Mouse (Mus musculus) heart, embryonic 14.5 days (tissue): Measurements from ENCODE around the gene Tnni1. TPM values are rescaled to one million over a fixed set of nuclear protein-coding genes. Genes with fewer than 3 reads are reported as not detected.
A peak's percentile ranks its signal among the peaks of the same experiment; 100 is the strongest.

ENCODE experiments used
- ATAC-seq: fragments of 200-750 bp; cut with Nextera tagmentation; 2 replicates; pipeline ENCODE4 v1.8.0; 2017; ENCODE audit warnings: low read depth, moderate TSS enrichment; ENCODE audit not compliant: insufficient number of reproducible peaks, insufficient read depth, low FRiP score
- H3K27ac ChIP-seq, 2 experiments: fragments of 200-500 bp in 1 of 2; fragments of 300-500 bp in 1 of 2; sonication (generic) in 1 of 2; replicated peaks in 1 of 2; 2 replicates each; pipeline ENCODE4 v1.5.1; 2012 to 2014; ENCODE audit warnings: low read depth in 2 of 2, low read length in 2 of 2, control low read depth in 1 of 2, mild to moderate bottlenecking in 1 of 2, mixed read lengths in 1 of 2; ENCODE audit not compliant: control insufficient read depth in 1 of 2, insufficient read depth in 1 of 2
- H3K27me3 ChIP-seq: fragments of 300-500 bp; sonication (generic); 2 replicates; pipeline ENCODE4 v1.6.1; 2014; ENCODE audit warnings: mild to moderate bottlenecking, low read length, control low read depth; ENCODE audit not compliant: control insufficient read depth, insufficient read depth
- H3K36me3 ChIP-seq: fragments of 300-500 bp; sonication (generic); 2 replicates; pipeline ENCODE4 v1.6.1; 2014; ENCODE audit warnings: mild to moderate bottlenecking, control low read depth, low read length, mixed read lengths; ENCODE audit not compliant: control insufficient read depth, insufficient read depth
- H3K4me1 ChIP-seq, 2 experiments: fragments of 200-500 bp in 1 of 2; fragments of 300-500 bp in 1 of 2; sonication (generic) in 1 of 2; 2 replicates each; pipeline ENCODE4 v1.6.1; 2012 to 2014; ENCODE audit warnings: low read length in 2 of 2, control low read depth in 1 of 2, mixed read lengths in 1 of 2; ENCODE audit not compliant: control insufficient read depth in 2 of 2, insufficient read depth in 2 of 2
- H3K4me2 ChIP-seq: fragments of 300-500 bp; sonication (generic); 2 replicates; pipeline ENCODE4 v1.6.1; 2014; ENCODE audit warnings: mild to moderate bottlenecking, low read length
- H3K4me3 ChIP-seq, 2 experiments: fragments of 200-500 bp in 1 of 2; fragments of 300-500 bp in 1 of 2; sonication (generic) in 1 of 2; 2 replicates each; pipeline ENCODE4 v1.5.1; 2012 to 2014; ENCODE audit warnings: low read length in 2 of 2, mild to moderate bottlenecking in 2 of 2, control low read depth in 1 of 2, low read depth in 1 of 2, moderate library complexity in 1 of 2; ENCODE audit not compliant: control insufficient read depth in 1 of 2, insufficient read depth in 1 of 2
- H3K9ac ChIP-seq: fragments of 300-500 bp; sonication (generic); 2 replicates; pipeline ENCODE4 v1.6.1; 2014; ENCODE audit warnings: mild to moderate bottlenecking, low read length
- H3K9me3 ChIP-seq: fragments of 300-500 bp; sonication (generic); 2 replicates; pipeline ENCODE4 v1.6.1; 2016; ENCODE audit warnings: low read length, control low read depth; ENCODE audit not compliant: control insufficient read depth
- WGBS: fragments of 180-500 bp; shearing (Covaris S2); extraction: QIAGEN DNeasy Blood & Tissue Kit; methylation state at CpG from one replicate; pipeline ENCODE4 v1.1.7; 2014; 5-methylcytosine and 5-hydroxymethylcytosine counted together
- polyA plus RNA-seq: library from polyadenylated mRNA; unstranded; fragments of >200 nt; fragmentation: Nextera tagmentation; extraction: Ambion mirVana; gene quantifications from 2 replicates; pipeline ENCODE4 v1.2.1, GENCODE M21; 2014

The Tnni1 gene
- polyA plus RNA-seq, 1 experiment from 2014 or later, result 5,035 TPM

GRCm38 (mm10) chr1:135812205-135812604, 33.0 kb downstream of the Tnni1 start:
- Histone ChIP-seq H3K9me3 (no peaks in the 10 kb centered on the region), H3K36me3 (peaks cover 44% of the 10 kb centered on the region), H3K4me3 (no peak overlapping the region), H3K27me3 (no peaks in the 10 kb centered on the region), H3K27ac (peak overlapping the region; percentile 74 to 85), H3K9ac (peak overlapping the region; percentile 44; the same call in 1 of the 2 replicates), H3K4me1 (peaks cover 22 to 40% of the 10 kb centered on the region in 2 experiments), H3K4me2 (no peak overlapping the region)
- 31% methylated on average over 3 of the region's 3 CpGs for WGBS
- ATAC-seq, result no peak

GRCm38 (mm10) chr1:135812618-135813017, 33.4 kb downstream of the Tnni1 start:
- H3K4me2 ChIP-seq, result no peak overlapping the region
- 14% methylated on average over 2 of the region's 2 CpGs for WGBS
- H3K9me3 ChIP-seq, result no peaks in the 10 kb centered on the region
- ATAC-seq, result peak; percentile 28; the same call in 1 of the 2 replicates
- H3K27ac ChIP-seq, result peak overlapping the region; percentile 74 to 85
- no peak overlapping the region for H3K4me3 ChIP-seq
- H3K36me3 ChIP-seq, result peaks cover 40% of the 10 kb centered on the region
- H3K27me3 ChIP-seq, result peaks cover under 1% of the 10 kb centered on the region
- peaks cover 22 to 36% of the 10 kb centered on the region in 2 experiments for H3K4me1 ChIP-seq
- H3K9ac ChIP-seq, result peak overlapping the region; percentile 44; the same call in 1 of the 2 replicates

- Histone ChIP-seq H3K27me3 (peaks cover 5% of the 10 kb centered on the region), H3K9ac (peak overlapping the region; percentile 44; the same call in 1 of the 2 replicates), H3K4me3 (no peak overlapping the region), H3K36me3 (peaks cover 36% of the 10 kb centered on the region), H3K4me1 (peaks cover 22 to 33% of the 10 kb centered on the region in 2 experiments), H3K9me3 (no peaks in the 10 kb centered on the region), H3K4me2 (no peak overlapping the region), H3K27ac (peak overlapping the region; percentile 74 to 85)
- ATAC-seq, result peak; percentile 15; the same call in 1 of the 2 replicates
- 48% methylated on average over 4 of the region's 4 CpGs for WGBS
Observed at GRCm38 (mm10) chr1:135813071-135813470, 33.8 kb downstream of the Tnni1 start.

- H3K4me1 ChIP-seq, result peaks cover 23 to 36% of the 10 kb centered on the region in 2 experiments
- H3K27ac ChIP-seq, result peak overlapping the region in 1 of 2 experiments; percentile 85; a peak in 2 of 4 replicates
- peaks cover 6% of the 10 kb centered on the region for H3K27me3 ChIP-seq
- no peak overlapping the region for H3K4me3 ChIP-seq
- no peak overlapping the region for H3K9ac ChIP-seq
- no peak for ATAC-seq
- peaks cover 28% of the 10 kb centered on the region for H3K36me3 ChIP-seq
- H3K4me2 ChIP-seq, result no peak overlapping the region
- no peaks in the 10 kb centered on the region for H3K9me3 ChIP-seq
- WGBS, result 82% methylated on average over 5 of the region's 5 CpGs
Observed at GRCm38 (mm10) chr1:135813687-135814395, 34.6 kb downstream of the Tnni1 start.

- no peak overlapping the region for H3K9ac ChIP-seq
- ATAC-seq, result no peak
- H3K36me3 ChIP-seq, result peaks cover 21% of the 10 kb centered on the region
- no peak overlapping the region for H3K4me2 ChIP-seq
- peaks cover 9% of the 10 kb centered on the region for H3K27me3 ChIP-seq
- H3K27ac ChIP-seq, result no peak overlapping the region
- H3K4me3 ChIP-seq, result no peak overlapping the region
- peaks cover 27 to 40% of the 10 kb centered on the region in 2 experiments for H3K4me1 ChIP-seq
- 90% methylated on average over 5 of the region's 5 CpGs for WGBS
- no peaks in the 10 kb centered on the region for H3K9me3 ChIP-seq
Observed at GRCm38 (mm10) chr1:135814531-135814930, 35.3 kb downstream of the Tnni1 start.

GRCm38 (mm10) chr1:135817595-135817994, 38.4 kb downstream of the Tnni1 start:
- no peak overlapping the region for H3K4me3 ChIP-seq
- H3K36me3 ChIP-seq, result no peaks in the 10 kb centered on the region
- H3K4me2 ChIP-seq, result no peak overlapping the region
- H3K9ac ChIP-seq, result no peak overlapping the region
- WGBS, result 46% methylated on average over 4 of the region's 4 CpGs
- no peaks in the 10 kb centered on the region for H3K9me3 ChIP-seq
- no peak overlapping the region for H3K27ac ChIP-seq
- ATAC-seq, result no peak
- peaks cover 12% of the 10 kb centered on the region for H3K27me3 ChIP-seq
- H3K4me1 ChIP-seq, result peaks cover 15 to 26% of the 10 kb centered on the region in 2 experiments

GRCm38 (mm10) chr1:135818481-135819086, 39.4 kb downstream of the Tnni1 start, which contains the start of gene Lad1:
Lad1 (plus strand) TSS chr1:135818598.
- no peak within 1 kb of the TSS for H3K27ac ChIP-seq
- H3K9ac ChIP-seq, result peak within 1 kb of the TSS; percentile 78
- ATAC-seq, result peak; percentile 38; the same call in 1 of the 2 replicates
- H3K27me3 ChIP-seq, result peaks cover 15% of the 10 kb centered on the region
- H3K36me3 ChIP-seq, result no peaks in the 10 kb centered on the region
- H3K4me2 ChIP-seq, result peak within 1 kb of the TSS; percentile 100
- H3K9me3 ChIP-seq, result no peaks in the 10 kb centered on the region
- H3K4me1 ChIP-seq, result peaks cover 9 to 16% of the 10 kb centered on the region in 2 experiments; a peak in 3 of 4 replicates
- H3K4me3 ChIP-seq, result peak within 1 kb of the TSS; percentile 58 to 66
- WGBS, result under 1% methylated on average over 63 of the region's 63 CpGs
